24 mouse cellular contexts compared by ENCODE assay signal in genomic region chr8:86758651-86759050, GRCm38 (mm10). TPM values are rescaled to one million over a fixed set of nuclear protein-coding genes. Genes with fewer than 3 reads are reported as not detected.
DNase-seq lines count a peak whose midpoint lies in the region; ATAC-seq and TF ChIP-seq lines count a peak whose summit lies in the region.
"Had no signal": no experiment of that assay in that cellular context is flagged by ENCODE, and none has a peak within 500 bp of the region (broad histone marks: within the 10 kb centered on the region; RNA-seq: fewer than 3 reads in every experiment).

No protein-coding gene starts in this region.

- no peaks in the 10 kb centered on the region for H3K27me3 ChIP-seq in lung, embryonic 14.5 days (ENCODE audit: insufficient read depth, low read length)
- H3K27me3 ChIP-seq in liver, embryonic 15.5 days = peaks cover 38% of the 10 kb centered on the region
- no peaks in the 10 kb centered on the region for H3K27me3 ChIP-seq in stomach, embryonic 16.5 days (ENCODE audit: control insufficient read depth, insufficient read depth, low read length)
- H3K27me3 ChIP-seq: forebrain, embryonic 12.5 days; heart, embryonic 15.5 days; hindbrain, embryonic 15.5 days; limb, embryonic 15.5 days had no signal

- WGBS in lung, embryonic 14.5 days = 48% methylated on average over 3 of the region's 3 CpGs
- 33% methylated on average over 3 of the region's 3 CpGs for WGBS in liver, embryonic 15.5 days (ENCODE audit: insufficient replicate concordance)
- 51% methylated on average over 3 of the region's 3 CpGs for WGBS in stomach, embryonic 16.5 days

- peak; percentile 55; the same call in 1 of the 2 replicates for ATAC-seq in lung, embryonic 14.5 days (ENCODE audit: insufficient read depth)
- ATAC-seq in erythroblast, adult 5-6 weeks (replicated peaks; ENCODE audit: low FRiP score, poor library complexity, severe bottlenecking) = 0 out of 2 replicates have a peak, but pooled peaks have one; percentile 36
- ATAC-seq in liver, embryonic 15.5 days (ENCODE audit: insufficient read depth) = peak; percentile 72
- 0 out of 2 replicates have a peak, but pooled peaks have one; percentile 12 for ATAC-seq in stomach, embryonic 16.5 days (ENCODE audit: insufficient read depth, low FRiP score)

- H3K36me3 ChIP-seq in lung, embryonic 14.5 days (ENCODE audit: insufficient read depth) = no peaks in the 10 kb centered on the region
- no peaks in the 10 kb centered on the region for H3K36me3 ChIP-seq in liver, embryonic 15.5 days (replicated peaks)
- no peaks in the 10 kb centered on the region for H3K36me3 ChIP-seq in stomach, embryonic 16.5 days (ENCODE audit: control insufficient read depth, insufficient read depth, low read length)
- H3K36me3 ChIP-seq: embryonic facial prominence, embryonic 10.5 days; forebrain, embryonic 12.5 days; heart, embryonic 15.5 days; hindbrain, embryonic 15.5 days; limb, embryonic 15.5 days had no signal

- no peak overlapping the region for H3K9ac ChIP-seq in lung, embryonic 14.5 days
- H3K9ac ChIP-seq in liver, embryonic 15.5 days = no peak overlapping the region
- H3K9ac ChIP-seq in stomach, embryonic 16.5 days (ENCODE audit: low read length) = no peak overlapping the region
- H3K9ac ChIP-seq: forebrain, embryonic 12.5 days; heart, embryonic 15.5 days; hindbrain, embryonic 15.5 days; limb, embryonic 15.5 days had no signal

- DNase-seq in lung, embryonic 14.5 days = peak; percentile 17
- no peak for DNase-seq in lung, postnatal 10 days
- no peak for DNase-seq in adrenal gland, postnatal 10 days
- DNase-seq in layer of hippocampus, postnatal 10 days (ENCODE audit: low spot score in 2 of 2) = no peak
- DNase-seq: adrenal gland, adult 8-10 months; cerebellum, adult 11 months; cerebellum, postnatal 14 days; heart, adult 2 months; heart, postnatal 4 days; kidney, adult 11 months; midbrain, embryonic 14.5 days; thymus, adult 2 months had no signal

- no peaks in the 10 kb centered on the region for H3K4me1 ChIP-seq in lung, embryonic 14.5 days (ENCODE audit: insufficient read depth)
- peaks cover 29% of the 10 kb centered on the region for H3K4me1 ChIP-seq in liver, embryonic 15.5 days (replicated peaks)
- peaks cover 4% of the 10 kb centered on the region; the same call in 1 of the 2 replicates for H3K4me1 ChIP-seq in stomach, embryonic 16.5 days (ENCODE audit: control insufficient read depth, insufficient read depth, low read length)
- H3K4me1 ChIP-seq: limb, embryonic 15.5 days had no signal

- no peak overlapping the region for H3K4me2 ChIP-seq in lung, embryonic 14.5 days
- no peak overlapping the region for H3K4me2 ChIP-seq in liver, embryonic 15.5 days
- H3K4me2 ChIP-seq in stomach, embryonic 16.5 days (ENCODE audit: low read depth, low read length) = no peak overlapping the region
- H3K4me2 ChIP-seq: forebrain, embryonic 12.5 days; heart, embryonic 15.5 days; hindbrain, embryonic 15.5 days; limb, embryonic 15.5 days had no signal

- no peaks in the 10 kb centered on the region for H3K9me3 ChIP-seq in lung, embryonic 14.5 days (ENCODE audit: low read depth, low read length)
- H3K9me3 ChIP-seq in liver, embryonic 15.5 days (replicated peaks) = no peaks in the 10 kb centered on the region
- H3K9me3 ChIP-seq in stomach, embryonic 16.5 days (replicated peaks; ENCODE audit: control insufficient read depth, low read length) = no peaks in the 10 kb centered on the region
- H3K9me3 ChIP-seq: embryonic facial prominence, embryonic 10.5 days; forebrain, embryonic 12.5 days; heart, embryonic 15.5 days; hindbrain, embryonic 15.5 days; limb, embryonic 15.5 days had no signal

- H3K27ac ChIP-seq in lung, embryonic 14.5 days (ENCODE audit: low read depth) = no peak overlapping the region
- peak overlapping the region; percentile 31 for H3K27ac ChIP-seq in liver, embryonic 15.5 days (replicated peaks)
- H3K27ac ChIP-seq in stomach, embryonic 16.5 days (ENCODE audit: low read length) = no peak overlapping the region
- H3K27ac ChIP-seq: embryonic facial prominence, embryonic 10.5 days; forebrain, embryonic 12.5 days; heart, embryonic 15.5 days; hindbrain, embryonic 15.5 days; kidney, postnatal 0 days; limb, embryonic 15.5 days had no signal

- no peak overlapping the region for H3K4me3 ChIP-seq in lung, embryonic 14.5 days (ENCODE audit: low read depth, low read length)
- no peak overlapping the region for H3K4me3 ChIP-seq in liver, embryonic 15.5 days (replicated peaks)
- H3K4me3 ChIP-seq in stomach, embryonic 16.5 days (replicated peaks; ENCODE audit: low read length) = no peak overlapping the region
- H3K4me3 ChIP-seq: embryonic facial prominence, embryonic 10.5 days; forebrain, embryonic 12.5 days; heart, adult 2 months; heart, embryonic 15.5 days; hindbrain, embryonic 15.5 days; layer of hippocampus, adult 2 months; limb, embryonic 15.5 days; myocyte had no signal

- TF ChIP-seq CTCF in lung, embryonic 14.5 days (IDR thresholded peaks at IDR 0.05; ENCODE audit: low read depth) = no peak

RNA-seq across cellular contexts. Expression of gene Siah1a, which starts 12.9 kb away (rescaled TPM):
- polyA plus RNA-seq in lung, embryonic 14.5 days (2014; fragmentation: Nextera tagmentation; extraction: Ambion mirVana) = 50.8 and 51.6 TPM in 2 replicates
- 21.1 and 34.4 TPM in 2 replicates for total RNA-seq in erythroblast, adult 5-6 weeks (2015; ENCODE audit: low replicate concordance)
- total RNA-seq in erythroblast, adult 5-6 weeks (2017; ENCODE audit: low replicate concordance) = 32.7 and 42.7 TPM in 2 replicates
- 14.2 and 15.4 TPM in 2 replicates for polyA plus RNA-seq in liver, embryonic 15.5 days (2015; fragmentation: Nextera tagmentation; extraction: Ambion mirVana)
- polyA plus RNA-seq in stomach, embryonic 16.5 days (2015; fragmentation: Nextera tagmentation; extraction: Ambion mirVana) = 23.9 and 26.6 TPM in 2 replicates
- 10 to 100 TPM; 19.4 to 23.0 TPM for total RNA-seq in adrenal gland, postnatal 10 days (2021)
- total RNA-seq in layer of hippocampus, postnatal 10 days (2021) = 10 to 100 TPM; 36.2 to 37.7 TPM

RNA-seq across cellular contexts. Expression of gene Gm10638, which starts 13.2 kb away (rescaled TPM):
- 4.1 and 6.2 TPM in 2 replicates for polyA plus RNA-seq in lung, embryonic 14.5 days (2014; fragmentation: Nextera tagmentation; extraction: Ambion mirVana)
- not detected in 2 replicates for total RNA-seq in erythroblast, adult 5-6 weeks (2015; ENCODE audit: low replicate concordance)
- not detected in 2 replicates for total RNA-seq in erythroblast, adult 5-6 weeks (2017; ENCODE audit: low replicate concordance)
- 0.91 and 1.3 TPM in 2 replicates for polyA plus RNA-seq in liver, embryonic 15.5 days (2015; fragmentation: Nextera tagmentation; extraction: Ambion mirVana)
- polyA plus RNA-seq in stomach, embryonic 16.5 days (2015; fragmentation: Nextera tagmentation; extraction: Ambion mirVana) = 1.8 and 2.2 TPM in 2 replicates
- 1 to 10 TPM; 2.8 to 2.9 TPM for total RNA-seq in adrenal gland, postnatal 10 days (2021)
- total RNA-seq in layer of hippocampus, postnatal 10 days (2021) = 1 to 10 TPM; 3.2 to 4.5 TPM
- total RNA-seq: megakaryocyte, adult 5-6 weeks had no signal

Comparison
In these comparisons a context has a peak if more than half of its experiments do, and no peak if none do; other contexts are left out.
1. ATAC-seq: peak in every context shown above with its lines; median percentile 72 in liver, embryonic 15.5 days; 55 in lung, embryonic 14.5 days; 36 in erythroblast, adult 5-6 weeks; 12 in stomach, embryonic 16.5 days.